Mouse (Mus musculus) yolk sac, embryonic 10.5 days (tissue): ENCODE measurements around the gene Trim15.

Experiments
- DNase-seq: peaks from one replicate; pipeline ENCODE4 v3.0.0-alpha.2; 2017; ENCODE audit warnings: low spot score

The Trim15 gene

DNA sequence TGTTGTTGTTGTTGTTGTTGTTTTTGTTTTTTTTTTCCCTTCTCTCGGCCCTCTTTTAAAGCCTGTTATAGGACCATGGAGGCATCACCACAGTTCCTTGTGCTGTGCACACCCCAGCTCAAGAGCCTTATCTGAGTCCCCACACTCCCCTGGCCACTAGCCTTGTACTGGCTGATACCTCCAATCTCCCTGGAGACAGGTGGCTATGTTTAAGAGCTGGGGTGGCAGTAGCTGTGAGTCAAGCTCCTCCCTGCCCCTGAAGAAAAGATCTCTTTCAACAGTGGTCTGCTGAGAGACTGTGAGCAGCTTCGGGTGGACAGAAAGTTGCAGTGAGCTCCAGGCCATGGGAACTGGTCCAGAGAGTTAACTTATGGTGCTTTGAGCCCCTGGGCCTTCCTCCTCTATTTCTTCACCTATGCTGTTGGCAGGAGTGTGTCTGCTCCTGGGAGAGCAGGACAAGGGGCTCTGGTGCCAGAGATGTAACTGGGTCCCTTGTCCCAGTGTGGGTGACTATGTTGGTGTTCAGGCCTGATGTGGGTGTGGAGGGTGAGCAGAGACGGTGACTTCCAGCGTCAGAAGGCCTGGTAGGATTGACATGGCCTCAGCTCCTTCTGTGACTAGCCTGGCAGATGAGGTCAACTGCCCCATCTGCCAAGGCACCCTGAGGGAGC is 2.4 kb upstream of the Trim15 start, which contains the start of gene Trim10:
Gene Trim10, plus strand, starts transcription at position 291 of the 671 bp plus-strand sequence.
- peak; percentile 34 for DNase-seq

DNA sequence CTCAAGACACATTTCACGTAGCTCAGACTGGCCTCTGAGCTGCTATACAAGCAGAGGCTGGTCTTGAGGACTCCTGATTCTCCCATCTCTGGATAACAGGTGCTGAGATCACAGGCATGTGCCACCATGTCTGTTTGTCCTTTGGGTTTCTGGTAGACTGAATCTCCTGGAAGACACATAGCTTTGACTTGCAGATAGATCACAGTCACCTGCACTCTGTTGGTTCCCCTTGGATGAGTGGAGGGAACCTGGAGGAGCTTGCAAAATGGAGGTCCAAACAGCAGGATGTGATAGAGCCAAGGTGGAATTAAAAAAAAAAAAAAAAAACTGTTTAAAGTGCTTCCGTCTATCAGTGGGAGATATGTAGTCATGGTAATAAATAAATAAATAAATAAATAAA is 1.8 kb upstream of the Trim15 start:
- DNase-seq: no peak

DNA sequence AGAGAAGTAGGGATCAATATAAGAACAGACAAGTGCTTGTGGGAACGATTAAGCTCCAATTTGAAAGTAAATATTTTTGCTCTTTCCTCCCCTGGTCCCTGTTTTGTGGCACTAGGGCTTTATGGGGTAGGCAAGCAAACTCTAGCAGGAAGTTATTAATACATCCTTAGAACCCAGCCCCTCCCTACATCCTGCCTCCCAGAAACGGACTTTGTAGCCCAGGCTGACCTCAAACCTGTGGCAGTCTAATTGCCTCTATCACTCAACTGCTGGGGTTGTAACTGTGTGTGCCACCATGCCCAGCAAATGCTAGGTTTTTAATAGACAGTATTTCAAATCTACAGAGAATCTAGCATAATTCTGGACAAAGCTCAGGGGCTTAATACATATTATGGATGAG is 5.3 kb downstream of the Trim15 start:
- DNase-seq: no peak

DNA sequence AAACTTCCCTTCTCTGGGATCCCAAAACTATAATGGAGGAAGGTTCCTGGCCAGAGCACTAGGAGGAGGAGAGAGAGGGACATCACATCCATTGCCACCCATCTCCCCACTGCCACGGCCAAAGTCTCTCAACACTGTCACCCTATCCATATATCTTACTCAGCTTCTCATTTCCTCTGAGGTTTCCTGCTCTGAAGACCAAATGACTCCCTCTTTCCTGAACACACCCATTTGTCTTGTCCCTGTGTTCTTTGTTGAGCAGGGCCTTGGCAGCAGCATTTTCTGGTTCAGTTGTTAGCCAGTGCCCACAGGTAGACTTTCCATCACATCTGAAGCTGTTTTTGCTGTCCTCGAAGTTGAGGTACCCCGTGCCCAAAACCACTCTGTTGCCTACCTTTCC is 8.8 kb downstream of the Trim15 start:
- DNase-seq: no peak

DNA sequence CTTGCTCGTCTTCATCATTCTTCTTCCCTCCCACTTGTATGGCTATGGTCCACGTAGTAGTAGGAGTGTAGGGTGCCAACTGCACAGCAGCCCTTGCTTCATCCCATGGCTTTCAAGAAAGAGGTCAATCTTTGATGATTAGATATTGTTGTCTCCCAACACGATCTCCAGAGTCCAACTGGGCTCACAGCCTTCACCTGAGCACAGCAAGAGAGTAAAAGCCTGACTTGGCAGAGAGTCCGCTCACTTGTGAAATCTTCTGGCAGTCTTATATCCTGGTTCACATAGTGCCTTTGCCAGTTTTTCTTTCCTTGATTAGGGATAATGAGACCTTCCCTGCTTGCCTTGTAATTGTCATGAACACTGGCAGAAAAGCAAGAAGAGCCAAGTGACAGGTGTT is 10.8 kb downstream of the Trim15 start:
- no peak for DNase-seq

DNA sequence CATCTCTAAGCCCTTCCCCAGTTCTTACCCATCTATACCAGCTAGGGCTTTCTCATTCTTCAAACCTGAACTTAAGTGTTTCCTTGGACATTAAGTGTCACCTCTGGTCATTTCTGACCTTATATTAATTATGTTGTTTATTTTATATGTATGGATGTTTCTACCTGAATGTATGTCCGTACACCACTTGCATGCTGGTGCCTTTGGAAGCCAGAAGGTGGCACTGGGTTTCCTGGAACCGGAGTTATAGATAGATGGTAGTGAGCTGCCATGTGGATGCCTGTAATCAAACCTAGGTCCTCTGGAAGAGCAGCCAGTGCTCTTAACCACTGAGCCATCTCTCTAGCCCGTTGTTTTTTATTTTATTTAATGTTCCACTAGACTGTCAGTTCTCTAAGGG is 11.5 kb downstream of the Trim15 start:
- no peak for DNase-seq

DNA sequence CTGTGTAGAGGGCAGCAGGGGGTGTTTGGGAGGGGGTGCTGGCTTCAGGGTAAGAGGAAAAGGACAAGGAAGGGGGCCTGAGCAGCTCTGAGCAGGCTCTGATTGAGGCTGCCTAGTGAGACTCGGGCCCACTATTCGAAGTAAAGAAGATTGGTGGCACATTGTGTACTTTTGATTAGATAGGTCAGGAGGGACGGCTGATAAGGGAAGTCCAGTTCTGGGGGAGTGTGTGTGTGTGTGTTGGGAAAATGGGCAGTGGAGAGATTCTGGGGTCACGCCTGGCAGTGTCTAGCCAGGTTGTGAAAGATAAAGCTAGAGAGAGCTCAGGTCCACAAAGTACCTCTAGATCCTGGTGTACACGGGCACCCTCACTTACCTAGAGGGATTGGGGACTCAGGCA is 15.4 kb downstream of the Trim15 start:
- DNase-seq: no peak

DNA sequence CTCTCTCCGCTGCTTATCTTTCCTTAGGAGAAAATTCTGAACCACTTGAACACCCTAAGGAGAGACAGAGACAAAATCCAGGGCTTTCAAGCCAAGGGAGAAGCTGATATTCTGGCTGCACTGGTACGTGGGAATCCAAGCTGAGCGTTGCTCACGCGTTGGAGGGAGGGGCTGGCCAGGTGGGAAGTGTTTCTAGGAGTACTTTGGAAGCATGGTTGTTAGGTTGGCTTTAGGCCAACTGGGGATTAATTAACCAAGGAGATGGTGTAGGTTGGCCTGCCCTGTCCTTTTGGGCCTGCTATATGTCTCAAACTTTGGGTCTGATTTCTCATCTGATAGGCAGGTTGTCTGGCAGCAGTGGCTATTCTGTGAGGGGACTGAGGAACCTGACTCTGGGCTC is 15.8 kb downstream of the Trim15 start:
- no peak for DNase-seq

DNA sequence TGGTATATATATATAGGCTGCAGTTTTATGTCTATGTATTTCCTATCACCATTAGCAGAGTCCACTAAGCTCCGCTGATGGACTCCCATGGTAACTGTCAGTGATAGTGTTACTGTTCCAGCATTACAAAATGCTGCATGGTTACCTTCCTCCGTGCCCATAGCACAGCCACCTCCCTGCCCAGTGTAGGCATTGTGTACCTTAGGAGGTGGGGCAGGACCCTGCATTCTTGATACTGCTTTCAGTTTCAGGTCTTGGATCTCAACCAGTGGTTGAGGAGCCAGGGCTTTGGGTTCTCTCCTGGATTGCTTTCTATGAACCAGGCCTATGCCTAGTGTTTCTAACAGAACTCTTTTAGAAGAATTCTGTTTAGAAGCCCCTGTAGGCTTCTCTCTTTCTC is 17.0 kb downstream of the Trim15 start:
- no peak for DNase-seq

DNA sequence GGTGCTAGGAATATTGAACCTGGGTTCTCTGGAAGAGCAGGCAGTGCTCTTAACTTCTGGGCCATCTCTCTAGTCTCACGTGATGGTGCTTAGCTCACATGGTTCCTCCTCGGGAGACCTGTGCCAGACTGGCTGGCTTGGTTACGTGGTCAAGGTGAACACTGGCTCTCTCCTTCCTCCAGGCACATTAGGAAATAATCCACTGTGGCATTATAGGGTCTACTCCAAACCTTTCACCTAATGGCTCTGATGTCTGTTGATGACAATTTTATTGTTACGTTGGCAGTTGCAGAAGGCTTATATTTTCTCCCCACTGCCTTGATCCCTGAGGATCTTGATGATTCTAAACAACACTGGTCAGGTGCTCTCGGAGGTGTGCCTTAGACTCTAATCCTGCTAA is 18.1 kb downstream of the Trim15 start:
- DNase-seq: no peak

DNA sequence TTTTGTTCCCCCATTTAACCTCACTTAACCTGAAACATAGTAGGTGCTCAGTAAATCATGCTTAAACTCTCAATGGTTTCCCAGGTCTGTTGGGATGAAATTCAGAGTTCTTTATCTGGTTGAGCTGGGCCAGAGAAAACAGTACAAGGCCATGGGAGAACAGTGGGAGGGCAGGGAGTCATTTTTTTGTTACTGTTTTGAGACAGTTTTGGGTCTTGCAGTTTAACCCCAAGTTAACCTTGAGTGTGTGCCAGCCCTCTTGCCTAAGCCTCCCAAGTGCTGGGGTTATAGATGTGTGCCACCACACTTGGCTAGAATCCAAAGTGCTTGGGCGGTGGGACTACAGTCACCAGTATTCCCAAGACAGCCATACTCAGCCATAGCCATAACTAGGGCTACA is 22.3 kb downstream of the Trim15 start:
- no peak for DNase-seq

DNA sequence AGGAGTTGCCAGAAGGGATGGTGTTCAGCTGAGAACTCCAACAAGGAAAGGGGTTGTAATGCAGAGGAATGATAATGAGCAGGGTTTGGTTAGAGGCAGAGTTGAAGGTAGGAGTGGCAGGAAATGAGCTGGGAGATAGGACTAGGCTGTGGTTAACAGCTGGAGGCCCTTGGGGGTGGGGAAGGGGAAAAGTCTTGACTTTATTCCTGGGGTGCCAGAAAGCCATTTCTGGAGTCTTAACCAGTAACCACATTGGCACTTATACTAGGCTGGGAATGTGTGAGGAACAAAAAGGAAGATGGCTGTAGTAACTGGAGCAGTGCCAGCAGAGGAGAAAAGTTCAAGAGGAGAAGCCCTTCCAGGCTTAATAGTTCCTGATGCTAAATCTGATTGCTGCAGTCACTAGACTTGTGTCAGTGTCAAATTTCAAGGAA is 22.7 kb downstream of the Trim15 start:
- DNase-seq: no peak

DNA sequence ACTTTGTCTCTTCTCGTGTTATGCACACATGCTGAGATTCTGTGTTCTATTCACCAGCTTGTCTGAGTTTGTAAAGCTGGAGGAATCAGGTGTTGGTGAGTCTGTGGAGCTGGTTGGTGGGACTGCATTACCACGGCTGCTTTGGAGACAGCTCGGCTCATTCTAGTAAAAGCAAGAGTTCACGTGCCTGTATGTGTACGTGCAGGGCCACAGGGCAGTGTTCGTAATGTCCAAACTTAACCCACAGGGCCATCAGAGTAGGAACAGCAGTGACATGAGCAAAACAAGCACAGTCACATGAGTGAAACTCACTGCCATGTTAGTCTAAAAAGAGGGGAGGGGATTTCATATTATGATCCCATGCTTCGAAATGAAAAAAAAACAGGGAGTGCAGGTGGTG is 23.3 kb downstream of the Trim15 start:
- no peak for DNase-seq

DNA sequence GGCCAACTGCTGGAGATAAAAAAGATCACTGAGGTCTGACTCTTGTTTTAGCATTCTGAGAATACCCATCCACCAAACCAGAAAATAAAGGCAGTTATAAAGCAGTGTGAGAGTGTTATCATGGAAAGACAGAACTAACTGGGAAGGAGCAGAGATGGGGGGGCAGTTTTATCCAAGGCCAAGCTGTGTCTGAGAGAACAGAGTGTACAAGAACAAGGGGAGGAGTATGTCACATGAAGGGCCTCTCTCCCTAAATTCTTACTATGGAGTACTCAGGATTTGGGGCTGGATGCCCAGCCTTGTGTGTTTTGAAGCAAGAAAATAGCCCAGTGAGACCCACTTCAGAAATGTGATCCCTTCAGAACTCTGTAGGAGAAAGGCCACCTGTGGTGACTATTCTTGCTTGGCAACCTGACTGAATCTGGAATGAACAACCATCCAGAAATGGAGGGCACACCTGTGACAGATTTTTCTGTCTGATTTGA is 26.0 kb downstream of the Trim15 start:
- DNase-seq: no peak

DNA sequence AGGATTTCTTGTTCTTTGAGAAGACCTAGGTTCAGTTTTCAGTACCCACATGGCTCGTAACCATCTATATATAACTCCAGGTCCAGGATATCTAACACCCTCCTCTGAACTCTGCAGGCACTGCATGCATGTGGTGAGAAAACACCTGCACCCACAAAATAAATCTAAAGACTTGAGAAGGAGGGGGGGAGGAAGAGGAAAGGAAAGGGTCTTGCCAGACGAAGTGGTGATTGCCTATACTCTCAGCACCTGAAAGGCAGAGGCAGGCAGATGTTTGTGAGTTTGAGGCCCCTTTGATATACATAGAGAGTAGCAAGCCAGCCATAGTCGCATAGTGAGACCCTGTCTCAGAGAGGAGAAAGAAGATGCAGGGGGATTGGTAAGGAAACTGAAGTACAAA is 27.1 kb downstream of the Trim15 start:
- no peak for DNase-seq

DNA sequence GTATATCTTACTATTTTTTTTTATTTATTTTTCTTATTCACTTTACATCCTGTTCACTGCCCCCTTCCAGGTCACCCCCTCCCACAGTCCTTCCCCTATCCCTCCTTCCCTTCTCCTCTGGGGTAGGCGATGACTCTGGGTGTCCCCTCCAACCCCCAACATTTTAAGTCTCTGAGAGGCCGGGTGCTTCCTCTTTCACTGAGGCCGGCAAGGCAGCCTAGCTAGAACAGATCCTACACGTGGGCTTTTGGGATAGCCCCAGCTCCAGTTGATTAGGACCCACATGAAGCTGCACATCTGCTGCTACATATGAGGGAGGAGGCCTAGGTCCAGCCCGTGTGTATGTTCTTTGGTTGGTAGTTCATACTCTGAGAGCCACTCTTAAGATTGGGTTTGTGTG is 28.0 kb downstream of the Trim15 start:
- DNase-seq: no peak

DNA sequence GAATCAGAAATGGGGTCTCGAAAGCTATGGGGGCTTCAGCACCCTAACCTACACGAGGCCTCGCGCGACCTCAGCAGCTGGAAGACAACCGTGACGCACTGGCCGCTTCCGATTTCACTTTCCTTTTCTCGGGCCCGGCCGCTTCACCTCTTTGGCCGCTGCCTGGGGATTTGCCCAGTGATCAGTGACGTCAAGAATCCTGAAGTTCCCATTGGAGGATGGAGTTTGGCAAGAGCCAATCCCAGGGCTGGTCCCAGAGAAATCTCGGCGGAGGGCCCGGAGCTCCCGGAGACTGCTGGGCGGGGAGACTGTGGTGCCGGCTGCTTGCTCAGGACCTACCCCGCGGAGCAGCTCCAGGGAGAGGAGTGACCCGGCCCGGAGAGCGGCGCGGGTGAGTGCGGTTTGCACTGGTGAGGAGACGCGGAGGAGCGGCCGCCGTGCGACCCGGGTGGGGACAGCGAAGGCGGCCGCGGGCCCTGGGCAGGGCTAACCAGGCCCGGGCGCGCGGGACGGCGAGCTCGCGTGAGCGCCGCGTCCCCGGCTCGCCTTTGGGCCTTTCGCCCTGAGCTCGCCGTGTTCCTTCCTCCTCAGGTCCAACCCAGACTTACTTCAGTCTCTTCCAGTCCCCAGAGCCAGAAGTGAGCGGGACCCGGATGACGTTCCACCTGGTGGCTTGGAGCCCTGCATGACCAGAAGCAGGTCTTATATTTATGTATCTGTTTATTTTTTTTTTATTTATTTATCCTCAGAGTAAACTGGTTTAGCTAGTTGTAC is 29.9 kb downstream of the Trim15 start, which contains the start of gene Trim26:
Gene Trim26, plus strand, starts transcription at position 261 of the 774 bp plus-strand sequence.
- DNase-seq: peak; percentile 99

DNA sequence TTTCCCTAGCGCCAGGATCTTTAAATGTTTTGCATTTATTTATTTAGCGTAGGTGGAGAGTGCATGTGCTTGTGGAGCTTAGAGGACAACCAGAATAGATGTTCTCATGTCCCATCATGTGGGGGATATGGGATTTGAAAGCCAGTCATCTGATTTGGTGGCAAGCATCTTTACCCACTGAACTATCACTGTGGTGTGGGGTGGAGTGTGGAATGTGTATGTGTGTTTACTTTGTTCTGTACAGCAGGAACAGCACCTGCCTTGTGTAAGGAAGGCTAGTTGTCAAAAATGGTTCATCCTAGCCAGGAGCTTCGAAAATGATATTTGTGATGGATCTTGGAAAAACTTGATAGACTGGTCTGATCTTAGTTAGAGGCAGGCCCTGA is 30.6 kb downstream of the Trim15 start:
- no peak for DNase-seq

DNA sequence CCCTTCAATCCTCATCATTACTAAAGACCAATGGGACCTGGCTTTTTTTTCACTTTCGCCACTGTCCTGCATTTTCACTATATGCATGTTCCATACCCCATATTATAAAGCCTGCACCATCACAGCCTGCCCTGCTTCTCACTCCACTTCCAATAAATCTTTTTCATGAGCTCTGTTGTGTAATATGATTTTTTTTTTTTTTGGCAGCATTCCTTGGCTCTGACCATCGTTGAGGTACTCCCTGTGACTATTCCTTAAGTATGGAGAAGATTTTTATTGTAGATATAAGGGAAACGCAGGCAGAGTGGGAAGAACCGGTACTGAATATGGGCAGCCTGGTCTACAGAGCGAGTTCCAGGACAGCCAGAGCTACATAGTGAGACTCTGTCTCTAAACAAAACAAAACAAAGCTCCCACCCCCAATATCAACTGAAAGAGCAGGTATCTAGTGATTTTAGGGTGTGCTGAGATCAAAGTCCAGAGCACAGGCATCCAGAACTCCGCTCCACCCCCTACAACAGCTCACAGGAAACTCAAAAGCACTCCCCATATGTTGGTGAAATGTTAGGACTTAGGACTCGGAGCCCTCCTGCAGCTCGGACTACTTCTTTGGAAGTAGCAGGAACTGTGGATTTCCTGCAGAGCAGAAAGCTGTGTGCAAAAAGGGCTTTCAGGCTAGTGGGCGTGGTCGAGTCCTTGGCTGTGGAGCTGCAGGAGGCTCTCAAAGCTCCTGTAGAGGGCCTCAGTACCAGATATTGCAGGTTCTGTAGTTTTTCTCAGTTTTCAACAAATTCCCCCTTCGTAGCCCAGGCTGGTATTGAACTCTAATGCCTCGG is 31.2 kb downstream of the Trim15 start:
- DNase-seq: peak; percentile 79

DNA sequence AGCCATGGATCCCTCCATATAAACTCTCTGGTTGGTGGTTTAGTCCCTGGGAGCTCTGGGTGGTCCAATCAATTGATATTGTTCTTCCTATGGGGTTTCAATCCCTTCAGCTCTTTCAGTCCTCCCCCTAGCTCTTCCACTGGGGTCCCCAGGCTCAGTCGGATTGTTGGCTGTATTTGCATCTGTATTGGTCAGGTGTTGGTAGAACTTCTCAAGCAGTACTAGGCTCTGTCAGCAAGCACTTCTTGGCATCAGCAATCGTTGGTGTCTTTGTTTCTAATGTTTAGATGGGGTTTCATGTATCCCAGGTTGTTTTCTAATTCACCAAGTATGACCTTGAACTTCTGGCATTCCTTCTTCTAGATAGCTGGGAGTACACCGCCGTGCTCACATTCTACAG is 34.3 kb downstream of the Trim15 start:
- no peak for DNase-seq

DNA sequence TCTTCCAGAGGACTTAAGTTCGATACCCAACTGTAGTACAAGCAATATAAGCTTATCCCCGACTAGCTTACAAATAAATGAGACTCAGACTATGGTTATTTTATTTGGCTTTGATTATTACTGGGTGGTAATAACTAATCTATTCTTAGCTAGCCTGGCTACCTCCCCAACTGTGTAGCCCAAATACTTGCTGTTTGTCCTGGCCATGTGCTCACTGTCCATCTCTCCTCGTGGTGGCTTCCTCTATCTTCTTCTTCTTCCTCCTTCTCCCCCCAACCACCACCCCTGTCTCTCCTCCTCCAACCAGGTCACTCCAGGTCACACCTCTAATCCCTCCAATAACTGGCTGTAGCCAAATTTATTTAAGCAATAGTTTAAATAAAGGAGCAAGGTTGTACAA is 36.5 kb downstream of the Trim15 start:
- no peak for DNase-seq

DNA sequence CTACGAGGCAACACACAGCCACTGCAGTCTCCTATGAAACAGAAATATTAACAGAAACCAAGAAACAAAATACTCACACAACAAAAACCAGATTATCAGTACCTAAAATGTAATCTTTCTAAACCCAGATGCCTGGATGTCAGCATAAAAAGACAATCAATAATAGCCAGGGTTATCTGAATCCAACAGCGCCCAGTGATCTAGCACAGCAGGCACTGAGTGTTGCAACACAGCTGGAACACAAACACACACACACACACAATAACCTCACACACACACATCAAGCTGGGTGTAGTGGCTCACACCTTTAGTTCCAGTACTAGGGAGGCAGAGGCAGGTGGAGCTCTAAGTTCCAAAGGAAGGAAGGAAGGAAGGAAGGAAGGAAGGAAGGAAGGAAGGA is 38.5 kb downstream of the Trim15 start:
- DNase-seq: no peak

DNA sequence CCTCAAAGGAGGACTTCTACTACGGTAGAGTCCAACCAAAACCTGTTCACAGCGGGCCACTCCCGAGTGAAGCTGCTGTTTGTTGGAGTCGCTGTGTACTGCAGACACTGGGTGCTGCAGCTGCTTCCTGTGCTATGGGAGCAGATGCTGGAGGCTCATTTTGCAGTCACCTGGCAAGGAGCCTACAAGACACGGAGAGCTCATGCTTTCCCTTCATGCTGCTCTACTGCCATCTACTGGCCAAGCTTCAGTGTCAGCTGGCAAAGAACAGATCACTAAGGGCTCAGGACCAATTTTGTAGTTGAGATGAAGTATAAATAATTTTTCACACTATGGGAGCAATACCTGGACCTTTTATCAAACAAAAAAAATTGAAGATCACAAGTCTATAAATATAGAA is 41.0 kb downstream of the Trim15 start:
- DNase-seq: peak; percentile 53
